Mouse (Mus musculus): ENCODE results near the gene Rho. TPM values are rescaled to one million over a fixed set of nuclear protein-coding genes. Genes with fewer than 3 reads are reported as not detected.

The Rho gene
- total RNA-seq (2021): 1 to 10 TPM in 1 of 2 experiments, under 1 TPM in 1; 0.49 to 1.1 TPM
- long read RNA-seq, experiment 1: 0 reads
- long read RNA-seq, experiment 2: 0 reads

DNA sequence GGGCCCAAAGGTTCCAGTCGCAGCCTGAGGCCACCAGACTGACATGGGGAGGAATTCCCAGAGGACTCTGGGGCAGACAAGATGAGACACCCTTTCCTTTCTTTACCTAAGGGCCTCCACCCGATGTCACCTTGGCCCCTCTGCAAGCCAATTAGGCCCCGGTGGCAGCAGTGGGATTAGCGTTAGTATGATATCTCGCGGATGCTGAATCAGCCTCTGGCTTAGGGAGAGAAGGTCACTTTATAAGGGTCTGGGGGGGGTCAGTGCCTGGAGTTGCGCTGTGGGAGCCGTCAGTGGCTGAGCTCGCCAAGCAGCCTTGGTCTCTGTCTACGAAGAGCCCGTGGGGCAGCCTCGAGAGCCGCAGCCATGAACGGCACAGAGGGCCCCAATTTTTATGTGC, at the start of gene Rho:
Gene Rho, plus strand, starts transcription at position 110 of the 400 bp plus-strand sequence.
- TF ChIP-seq CTCF (conservative IDR thresholded peaks at IDR 0.05): no peak
- DNase-seq (ENCODE audit: low spot score in 2 of 2): no peak
- H3K27ac ChIP-seq: no peak within 1 kb of the TSS
- no peak within 1 kb of the TSS for H3K4me3 ChIP-seq

DNA sequence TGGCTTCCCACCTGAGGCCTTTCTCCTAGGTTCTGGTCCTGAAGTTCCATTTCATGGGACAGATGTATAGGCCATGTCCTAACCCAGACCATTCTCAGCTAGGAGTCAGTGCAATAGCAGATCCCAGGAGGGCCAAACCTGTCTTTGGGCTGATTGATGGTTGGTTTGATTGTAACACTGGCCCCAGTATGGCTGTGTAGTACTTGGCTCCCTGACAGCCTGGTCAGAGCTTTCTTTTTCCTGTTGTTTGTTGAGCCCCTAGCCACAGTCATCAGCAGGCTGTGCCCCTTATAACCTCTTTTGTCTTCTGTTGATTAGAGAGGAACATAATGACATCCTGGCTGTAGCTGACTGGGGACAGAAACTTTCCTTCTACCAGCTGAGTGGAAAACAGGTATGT, 47.5 kb upstream of the Rho start:
- no peak for DNase-seq (ENCODE audit: low spot score in 2 of 2)
- no peak overlapping the region for H3K27ac ChIP-seq
- no peak for TF ChIP-seq CTCF (conservative IDR thresholded peaks at IDR 0.05)
- no peak overlapping the region for H3K4me3 ChIP-seq

DNA sequence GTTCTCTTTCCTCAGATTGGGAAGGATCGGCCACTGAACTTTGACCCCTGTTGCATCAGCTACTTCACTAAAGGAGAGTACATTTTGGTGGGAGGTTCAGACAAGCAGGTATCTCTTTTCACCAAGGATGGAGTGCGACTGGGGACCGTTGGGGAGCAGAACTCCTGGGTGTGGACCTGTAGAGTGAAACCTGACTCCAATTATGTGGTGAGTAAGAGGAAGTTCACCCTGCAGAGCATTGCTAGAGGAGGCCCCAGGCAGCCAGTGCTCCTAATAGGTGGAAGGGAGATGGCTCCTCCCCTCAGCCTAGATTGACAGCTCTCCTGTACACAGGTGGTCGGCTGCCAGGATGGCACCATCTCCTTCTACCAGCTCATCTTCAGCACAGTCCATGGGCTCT, 44.7 kb upstream of the Rho start:
- TF ChIP-seq CTCF (conservative IDR thresholded peaks at IDR 0.05): no peak
- H3K27ac ChIP-seq: no peak overlapping the region
- H3K4me3 ChIP-seq: no peak overlapping the region
- DNase-seq (ENCODE audit: low spot score in 2 of 2): no peak

DNA sequence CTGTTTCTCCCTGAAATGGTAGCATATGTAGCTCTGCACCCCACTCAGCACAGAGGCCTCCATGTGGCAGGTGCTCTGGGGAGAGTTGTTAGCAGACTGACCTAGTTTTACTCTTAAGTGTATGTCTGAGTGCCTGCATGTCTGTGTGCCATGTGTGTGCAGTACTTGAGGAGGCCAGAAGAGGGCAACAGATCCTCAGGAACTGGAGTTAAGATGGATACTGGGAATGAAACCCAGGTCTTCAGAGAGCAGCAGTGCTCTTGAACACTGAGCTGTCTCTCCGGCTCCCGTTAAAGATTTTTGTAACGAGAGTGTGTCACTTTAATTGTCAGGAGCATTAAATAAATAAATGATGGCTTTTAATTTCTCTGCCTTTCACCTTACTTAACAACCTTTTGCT, 43.3 kb upstream of the Rho start:
- no peak for DNase-seq (ENCODE audit: low spot score in 2 of 2)
- Histone ChIP-seq H3K27ac (no peak overlapping the region), H3K4me3 (no peak overlapping the region)
- peak; percentile 71 for TF ChIP-seq CTCF (conservative IDR thresholded peaks at IDR 0.05)

DNA sequence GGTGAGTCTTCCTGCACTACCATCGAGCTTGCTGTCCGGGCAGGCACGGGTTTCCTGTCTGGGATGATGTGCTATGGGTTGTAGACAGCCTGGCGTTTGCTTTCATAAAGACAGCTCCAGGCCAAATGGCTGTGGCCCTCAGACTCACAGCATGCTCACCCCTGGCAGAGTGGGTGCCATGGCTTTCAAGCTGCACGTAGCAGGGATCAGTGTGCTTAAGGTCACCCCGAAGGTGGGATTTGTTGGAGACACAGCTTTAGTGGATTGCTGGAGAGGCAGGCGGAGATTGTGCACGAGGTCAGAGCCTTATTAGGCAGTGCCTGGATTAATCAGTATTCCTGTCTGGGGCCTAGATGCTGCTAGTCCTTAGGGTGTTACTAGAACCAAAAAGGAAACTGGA, 40.9 kb upstream of the Rho start:
- peak overlapping the region; percentile 85 for H3K27ac ChIP-seq

DNA sequence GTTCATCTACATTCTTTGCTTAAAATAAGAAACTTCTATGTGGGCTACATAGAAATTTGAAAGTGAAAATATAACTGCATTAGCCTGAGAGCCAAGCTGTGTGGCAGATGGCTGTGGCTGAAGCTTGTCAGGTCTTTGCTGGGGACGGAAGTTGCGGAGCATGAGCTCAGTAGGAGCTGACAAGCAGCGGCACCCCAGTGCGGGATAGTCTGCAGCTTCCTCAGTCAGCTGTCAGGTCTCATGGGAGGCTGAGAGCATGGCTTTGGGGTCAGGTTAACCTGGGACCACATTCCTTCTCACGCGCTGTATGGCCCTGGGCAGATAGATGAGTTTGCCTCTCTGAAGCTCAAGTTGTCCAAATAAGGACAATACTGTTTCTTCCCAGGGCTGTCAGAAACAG, 40.5 kb upstream of the Rho start:
- Histone ChIP-seq H3K27ac (peak overlapping the region; percentile 85), H3K4me3 (no peak overlapping the region)
- DNase-seq (ENCODE audit: low spot score in 2 of 2): peak; percentile 26 to 62
- no peak for TF ChIP-seq CTCF (conservative IDR thresholded peaks at IDR 0.05)

More for the DNA sequence above, 40.9 kb upstream of the Rho start:
- H3K4me3 ChIP-seq: no peak overlapping the region
- DNase-seq (ENCODE audit: low spot score in 2 of 2): no peak
- no peak for TF ChIP-seq CTCF (conservative IDR thresholded peaks at IDR 0.05)

DNA sequence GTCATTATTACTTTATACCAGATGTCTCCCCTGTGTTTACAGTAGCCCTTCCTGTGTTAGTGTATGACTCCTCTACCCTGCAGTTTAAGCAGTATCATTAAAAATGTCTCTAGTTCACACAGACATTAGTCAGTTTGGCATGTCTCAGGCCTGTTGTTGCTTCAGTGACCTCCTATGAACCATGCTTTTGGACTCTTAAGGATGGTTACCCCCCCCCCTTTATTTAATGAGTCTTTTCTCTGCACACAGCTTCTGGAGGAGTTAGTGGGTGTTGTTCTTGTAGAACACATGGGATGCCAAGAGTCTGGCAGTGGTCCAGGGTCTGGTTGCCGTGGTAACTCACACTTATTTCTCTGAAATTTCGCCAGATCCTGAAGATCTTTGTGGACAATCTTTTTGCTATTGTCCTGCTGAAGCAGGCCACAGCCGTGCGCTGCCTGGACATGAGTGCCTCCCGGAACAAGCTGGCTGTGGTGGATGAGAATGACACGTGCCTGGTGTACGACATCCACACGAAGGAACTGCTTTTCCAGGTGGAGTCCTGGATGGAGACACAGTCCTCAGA, 40.0 kb upstream of the Rho start:
- no peak for TF ChIP-seq CTCF (conservative IDR thresholded peaks at IDR 0.05)
- Histone ChIP-seq H3K27ac (peak overlapping the region; percentile 85), H3K4me3 (no peak overlapping the region)
- peak; percentile 76 to 78 for DNase-seq (ENCODE audit: low spot score in 2 of 2)

DNA sequence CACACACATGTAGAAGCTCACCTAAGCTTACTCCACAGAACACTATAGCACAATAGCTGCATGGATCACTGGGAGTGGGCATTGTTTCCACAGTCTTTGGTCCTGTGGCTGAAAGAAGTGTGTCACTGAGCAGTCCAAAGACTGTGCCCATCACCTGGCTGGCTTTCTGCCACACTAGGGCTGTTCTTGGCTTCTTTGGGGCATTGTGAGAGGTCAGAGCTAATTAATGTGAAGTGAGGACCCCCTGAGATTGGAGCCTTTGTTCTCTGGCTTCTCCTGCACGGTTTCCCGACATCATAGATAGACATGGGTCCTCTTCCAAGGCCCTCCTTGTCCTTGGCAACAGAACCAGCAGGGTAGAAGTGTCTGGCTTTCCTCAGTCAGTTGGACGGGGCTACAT, 39.2 kb upstream of the Rho start:
- Histone ChIP-seq H3K27ac (peak overlapping the region; percentile 85), H3K4me3 (no peak overlapping the region)
- DNase-seq (ENCODE audit: low spot score in 2 of 2): no peak
- no peak for TF ChIP-seq CTCF (conservative IDR thresholded peaks at IDR 0.05)

DNA sequence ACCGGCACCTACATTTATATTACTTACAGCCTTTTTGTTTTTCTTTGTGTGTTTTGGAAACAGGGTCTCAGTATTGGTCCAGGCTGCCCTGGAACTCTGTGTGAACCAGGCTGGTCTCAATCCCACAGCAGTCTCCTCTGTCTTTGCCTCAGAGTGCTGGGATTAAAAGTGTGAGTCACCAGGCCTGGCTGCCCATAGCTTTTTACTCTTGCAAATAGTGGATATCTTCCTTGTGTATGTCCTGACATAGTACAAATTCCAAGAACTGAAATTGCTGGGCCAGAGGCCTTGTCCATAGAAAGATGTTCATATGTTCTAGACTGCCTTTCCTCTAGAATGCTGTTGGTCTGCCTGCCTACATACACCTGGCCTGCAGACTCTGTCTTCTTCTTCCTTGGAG, 35.2 kb upstream of the Rho start:
- no peak overlapping the region for H3K4me3 ChIP-seq
- no peak for TF ChIP-seq CTCF (conservative IDR thresholded peaks at IDR 0.05)
- H3K27ac ChIP-seq: peak overlapping the region; percentile 46
- no peak for DNase-seq (ENCODE audit: low spot score in 2 of 2)

DNA sequence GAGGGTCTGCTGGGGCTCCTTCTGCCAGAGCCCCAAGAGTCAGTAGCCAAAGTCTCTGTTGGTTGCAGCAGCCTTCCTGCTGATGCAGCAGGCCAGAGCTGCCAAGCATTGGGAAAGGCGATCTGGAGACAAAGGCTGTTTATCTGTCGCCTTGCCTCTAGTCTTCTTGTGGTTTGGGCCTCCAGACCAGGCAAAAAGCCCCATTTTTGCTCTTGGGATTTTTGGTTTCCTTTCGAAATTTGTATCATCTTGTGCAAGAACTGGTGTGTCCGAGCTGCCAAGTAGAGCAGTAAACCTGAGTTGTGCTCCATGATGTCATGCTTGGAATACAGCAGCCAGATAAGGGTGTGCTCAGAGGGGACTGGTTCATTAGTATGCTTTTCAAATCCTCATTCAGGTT, 34.4 kb upstream of the Rho start:
- no peak overlapping the region for H3K4me3 ChIP-seq
- DNase-seq (ENCODE audit: low spot score in 2 of 2): no peak
- no peak for TF ChIP-seq CTCF (conservative IDR thresholded peaks at IDR 0.05)
- peak overlapping the region; percentile 46 for H3K27ac ChIP-seq

DNA sequence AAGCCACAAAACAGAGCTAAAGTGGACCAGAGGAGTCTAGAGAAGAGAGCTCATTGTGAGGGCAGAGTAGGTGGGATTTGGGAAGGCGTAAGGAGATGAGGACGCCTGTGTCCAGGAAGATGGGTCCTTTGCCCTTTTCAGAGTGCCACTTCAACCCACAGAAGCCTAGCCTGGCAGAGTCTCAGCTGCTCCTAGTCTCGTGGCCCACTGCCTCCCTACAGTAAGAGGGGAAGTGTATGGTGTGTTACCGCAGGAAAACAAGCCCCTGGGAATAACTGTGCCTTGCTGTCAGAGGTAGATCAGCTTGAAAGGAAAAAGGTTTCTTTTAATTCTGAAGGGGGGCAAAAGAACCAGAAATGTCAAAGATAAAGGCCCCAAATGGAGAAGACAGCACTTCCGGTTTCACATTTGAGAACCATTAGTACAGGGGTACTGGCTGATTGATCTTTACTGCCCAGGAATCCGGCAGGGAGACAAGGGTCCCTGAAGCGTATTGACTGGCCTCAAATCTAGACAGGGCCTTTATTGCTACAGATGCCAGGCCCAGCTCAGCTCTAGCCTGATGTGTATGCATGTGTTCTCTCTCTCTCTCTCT, 33.5 kb upstream of the Rho start:
- TF ChIP-seq CTCF (conservative IDR thresholded peaks at IDR 0.05): no peak
- no peak for DNase-seq (ENCODE audit: low spot score in 2 of 2)
- H3K27ac ChIP-seq: no peak overlapping the region

DNA sequence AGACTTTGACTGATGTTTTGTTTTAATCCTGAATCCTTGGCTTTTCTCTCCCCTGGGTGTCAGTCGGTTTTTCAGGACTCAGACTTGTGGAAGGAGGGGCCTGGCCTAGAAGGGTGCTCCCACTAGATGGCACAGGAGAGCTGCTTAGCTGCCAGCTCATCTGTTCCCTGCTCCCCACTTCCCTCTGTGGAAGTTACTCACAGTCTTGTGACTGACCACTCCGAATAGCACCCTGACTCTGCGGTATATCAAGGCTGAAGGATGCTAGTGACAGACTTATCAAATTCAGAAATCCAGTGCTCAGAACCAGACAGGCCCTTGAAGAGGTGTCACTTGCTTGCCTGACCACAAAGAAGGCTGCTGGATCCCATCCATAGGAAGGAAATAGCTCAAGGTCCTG, 30.5 kb upstream of the Rho start:
- Histone ChIP-seq H3K4me3 (no peak overlapping the region), H3K27ac (peak overlapping the region; percentile 69)
- TF ChIP-seq CTCF (conservative IDR thresholded peaks at IDR 0.05): peak; percentile 95
- DNase-seq (ENCODE audit: low spot score in 2 of 2): peak; percentile 76 to 80

More for the DNA sequence above, 33.5 kb upstream of the Rho start:
- H3K4me3 ChIP-seq: no peak overlapping the region

DNA sequence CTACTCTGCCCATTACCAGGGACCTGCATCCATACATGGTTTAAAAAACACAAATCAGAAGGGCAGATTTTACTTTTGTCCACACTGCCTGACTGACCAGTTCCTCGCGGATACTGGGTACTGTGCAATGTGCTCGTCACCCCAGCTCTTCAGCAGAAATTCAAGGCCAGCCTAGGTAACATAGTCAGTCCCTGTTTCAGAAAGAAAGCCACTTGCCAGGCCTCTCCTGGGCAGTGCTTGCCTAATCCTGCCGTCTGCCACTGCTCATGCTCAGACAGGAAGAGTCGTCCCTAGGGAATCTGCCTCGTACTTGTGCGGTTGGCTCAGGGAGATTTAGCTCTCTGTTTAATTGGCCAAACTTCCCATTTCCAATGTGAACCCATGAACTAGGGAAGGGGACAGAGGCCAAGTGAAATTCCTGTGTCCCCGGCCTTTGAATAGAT, 30.0 kb upstream of the Rho start:
- H3K4me3 ChIP-seq: no peak overlapping the region
- DNase-seq (ENCODE audit: low spot score in 2 of 2): no peak
- H3K27ac ChIP-seq: peak overlapping the region; percentile 69
- no peak for TF ChIP-seq CTCF (conservative IDR thresholded peaks at IDR 0.05)

DNA sequence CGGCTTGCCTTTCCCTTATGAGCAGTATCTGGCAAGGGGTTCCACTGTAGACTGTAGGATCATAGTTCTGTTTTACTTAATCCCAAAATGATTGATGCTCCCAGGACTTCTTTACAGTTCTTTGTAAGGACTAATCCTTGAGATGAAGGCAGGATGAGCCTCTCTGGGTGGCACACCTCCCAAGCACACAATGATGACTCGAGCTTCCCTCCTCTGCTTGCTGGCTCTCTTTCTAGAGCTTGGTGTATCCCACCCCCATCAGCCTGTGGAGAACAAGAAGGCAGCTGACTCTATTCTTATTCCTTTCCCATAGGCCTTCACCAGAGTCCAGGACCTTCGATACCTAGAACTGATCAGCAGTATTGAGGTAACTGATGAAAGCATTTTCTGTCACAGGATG, 29.0 kb upstream of the Rho start:
- Histone ChIP-seq H3K27ac (peak overlapping the region; percentile 40; the same call in 1 of the 2 replicates), H3K4me3 (no peak overlapping the region)
- TF ChIP-seq CTCF (conservative IDR thresholded peaks at IDR 0.05): no peak
- no peak for DNase-seq (ENCODE audit: low spot score in 2 of 2)

All from layer of hippocampus, adult 2 months (tissue).